Mouse (Mus musculus) CH12F3 (cell line): ENCODE data around the gene Gm6793.

Experiments used
- in situ Hi-C: fragments of 300-500 bp; cut with MboI; formaldehyde crosslinking; loops from 2 replicates; pipeline ENCODE4 v1.14.3; 2020; ENCODE audit warnings: low sequenced_read_pairs

Gene Gm6793

DNA sequence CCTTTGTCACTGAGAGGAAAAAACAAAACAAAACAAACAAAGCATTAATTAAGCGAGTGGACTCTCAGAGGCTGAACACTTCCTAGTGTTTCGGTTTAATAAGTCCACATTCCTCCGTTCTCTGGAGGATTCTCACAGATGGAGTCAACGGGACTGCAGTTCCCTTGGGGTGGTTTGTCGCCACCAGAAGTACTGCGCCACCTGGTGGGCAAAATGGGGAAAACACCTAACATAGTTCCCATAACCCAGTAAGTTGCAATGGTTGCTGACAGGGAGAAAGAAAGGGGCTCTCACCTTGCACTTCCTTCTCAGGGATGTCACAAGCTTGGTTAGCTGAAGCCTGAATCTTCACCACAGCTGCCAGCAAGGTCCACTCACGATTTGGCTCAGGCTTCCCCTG lies 24.9 kb downstream of the Gm6793 start:
- in situ Hi-C loops: no loop called here

DNA sequence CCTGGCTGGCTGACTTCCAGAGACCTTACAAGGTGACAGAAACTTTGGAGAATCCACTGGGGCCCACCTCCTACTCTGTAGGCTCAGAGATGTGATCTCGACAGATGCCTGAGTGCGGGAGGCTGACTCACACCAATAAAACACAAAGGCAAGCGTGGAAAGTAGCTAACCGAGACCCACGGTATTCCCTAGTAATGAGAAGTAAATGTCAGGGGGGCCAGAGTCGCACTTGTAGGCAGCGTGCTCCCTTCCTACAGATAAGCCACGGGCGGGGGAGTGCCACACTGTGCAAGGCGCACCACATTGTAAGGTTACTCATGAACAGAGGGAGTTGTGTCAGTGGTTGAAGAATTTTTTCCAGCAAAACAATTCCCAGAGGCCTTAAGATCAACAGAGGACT lies 30.3 kb downstream of the Gm6793 start:
- in situ Hi-C loops: no loop called here

DNA sequence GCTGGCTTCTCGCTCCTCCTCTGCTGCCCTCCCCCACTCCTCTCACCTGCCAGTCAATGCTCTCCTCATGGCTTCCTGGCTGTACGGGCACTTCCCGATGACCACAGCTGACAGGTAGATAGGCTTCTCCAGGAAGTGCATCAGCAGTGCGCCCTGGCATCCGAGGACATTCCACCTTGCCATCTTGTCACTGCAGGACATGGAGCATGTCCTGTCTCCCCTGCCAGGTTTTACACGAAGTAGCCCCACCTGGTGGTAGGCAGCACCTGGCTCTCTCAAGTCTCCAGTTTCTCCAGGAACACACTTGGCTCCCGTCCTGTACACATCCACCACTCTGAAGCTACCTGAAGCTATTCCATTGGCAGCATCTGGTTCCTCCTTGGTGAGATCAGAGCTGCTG lies 32.7 kb downstream of the Gm6793 start:
- in situ Hi-C loops: no loop called here

DNA sequence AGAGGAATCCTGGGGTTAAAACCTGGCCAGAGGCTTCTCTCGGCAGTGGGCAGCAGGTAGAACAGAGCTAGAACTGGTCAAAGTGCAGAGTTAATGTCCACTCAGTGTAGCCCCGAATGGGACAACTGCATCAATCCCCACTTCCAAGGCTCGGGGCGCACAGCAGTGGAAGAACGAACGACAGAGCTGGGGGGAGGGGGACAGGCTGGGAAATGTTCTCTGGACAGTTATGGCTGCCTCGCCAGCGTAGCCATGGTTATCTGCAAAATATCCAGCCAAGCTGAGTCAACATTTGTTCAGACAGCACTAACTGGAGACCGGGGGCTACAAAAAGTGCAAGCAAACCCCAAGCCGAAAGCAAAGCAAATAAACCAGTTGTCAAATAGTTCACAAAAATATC lies 36.7 kb downstream of the Gm6793 start:
- in situ Hi-C loops: no loop called here

GRCm38 (mm10) chr8:111976326-111976725 lies 38.5 kb downstream of the Gm6793 start:
- in situ Hi-C loops: no loop called here

GRCm38 (mm10) chr8:111975706-111976105 lies 39.1 kb downstream of the Gm6793 start:
- in situ Hi-C loops: no loop called here

DNA sequence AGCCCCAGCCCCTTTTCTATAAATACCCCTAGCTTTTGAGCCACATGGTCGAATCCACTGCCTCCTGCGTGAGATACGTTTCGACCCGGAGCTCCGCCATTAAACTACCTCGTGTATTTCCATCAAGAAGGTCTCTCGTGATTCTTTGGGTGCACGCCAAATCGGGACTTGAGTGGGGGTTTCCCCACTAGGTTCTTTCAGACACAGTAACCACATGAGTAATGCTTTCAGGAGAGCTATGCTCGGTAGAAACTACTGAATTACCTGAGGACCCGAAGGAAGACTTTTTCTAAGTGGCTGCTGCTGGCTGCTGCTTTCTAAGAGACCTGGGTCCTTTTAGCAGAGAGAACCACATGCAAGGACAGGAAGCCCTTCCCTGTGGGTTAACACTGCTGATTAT lies 40.7 kb downstream of the Gm6793 start:
- in situ Hi-C loops: no loop called here

GRCm38 (mm10) chr8:111968991-111969390 lies 45.8 kb downstream of the Gm6793 start:
- in situ Hi-C loops: no loop called here

DNA sequence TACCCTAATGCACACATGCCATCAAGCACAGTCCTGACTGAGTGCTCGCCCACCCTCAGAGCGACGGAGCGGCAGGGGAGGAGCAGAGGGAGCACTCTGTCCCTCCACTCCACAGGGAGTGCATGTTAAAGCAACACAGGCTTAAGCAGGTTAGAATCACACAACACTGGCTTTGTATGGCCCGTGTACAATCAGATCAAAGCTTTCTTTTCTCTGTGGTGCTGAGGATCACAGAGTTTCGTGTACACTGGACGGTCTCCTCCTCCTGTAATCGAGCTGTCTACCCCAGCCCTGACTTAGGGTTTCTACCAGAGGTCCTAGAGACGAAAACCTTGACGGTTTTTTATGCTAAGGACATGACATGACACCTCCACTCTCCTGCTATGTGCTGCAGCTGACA lies 46.3 kb downstream of the Gm6793 start:
- in situ Hi-C loops: no loop called here

DNA sequence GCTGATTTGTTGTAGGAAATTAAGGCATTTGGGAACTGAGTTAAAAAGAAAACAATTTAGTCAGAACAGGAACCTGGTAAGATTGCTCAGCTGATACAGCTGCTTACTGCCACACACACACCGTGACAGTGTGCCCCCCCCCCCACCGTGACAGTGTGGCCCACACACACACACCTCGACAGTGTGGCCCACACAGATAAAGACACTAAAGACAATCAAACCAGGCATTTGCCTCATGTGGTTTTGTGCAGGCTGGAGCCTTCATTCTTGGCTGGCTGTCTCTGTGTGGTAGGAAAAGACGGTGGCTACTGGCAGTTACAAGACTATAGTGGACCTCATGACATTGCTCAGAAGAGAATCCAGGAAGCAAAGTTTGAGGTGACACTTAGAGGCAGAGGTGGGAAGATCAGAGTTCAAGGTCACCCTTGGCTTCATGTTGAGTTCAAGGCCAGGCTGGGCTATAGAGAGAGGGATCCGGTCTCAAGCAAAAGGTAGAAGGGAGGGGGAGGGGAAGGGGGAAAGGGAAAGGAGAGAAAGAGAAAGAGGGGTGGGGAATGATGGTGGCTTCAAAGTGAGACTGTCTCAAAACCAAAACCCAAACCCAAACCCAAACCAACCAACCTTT lies 47.5 kb downstream of the Gm6793 start:
- in situ Hi-C loops: no loop called here

GRCm38 (mm10) chr8:111964849-111965561 lies 49.8 kb downstream of the Gm6793 start:
- in situ Hi-C loops: no loop called here

DNA sequence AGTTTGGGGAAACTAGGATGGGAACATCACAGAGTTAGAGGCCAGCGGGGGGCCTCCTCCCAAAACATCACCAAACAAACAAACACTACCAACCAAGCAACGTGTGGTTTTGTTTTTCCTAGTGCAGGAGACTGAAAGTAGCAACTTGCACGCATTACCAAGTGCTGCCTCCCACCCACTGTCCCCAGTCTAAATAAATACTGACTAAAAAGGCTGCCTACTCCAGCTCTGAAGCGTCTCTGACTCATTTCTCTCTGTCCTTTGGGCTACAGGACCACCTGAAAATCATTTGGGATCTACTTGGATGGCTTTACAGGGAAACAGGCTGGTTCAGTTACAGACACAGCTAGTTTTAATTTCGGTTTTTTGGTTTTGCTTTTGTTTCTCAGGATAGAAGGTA lies 50.5 kb downstream of the Gm6793 start:
- in situ Hi-C loops: no loop called here

GRCm38 (mm10) chr8:111963546-111963945 lies 51.3 kb downstream of the Gm6793 start:
- in situ Hi-C loops: no loop called here
